Mouse (Mus musculus) heart, embryonic 16.5 days (tissue): ENCODE measurements around the gene Pklr. TPM values are rescaled to one million over a fixed set of nuclear protein-coding genes. Genes with fewer than 3 reads are reported as not detected.

Experiments used
- ATAC-seq: fragments of 200-750 bp; cut with Nextera tagmentation; replicated peaks from 2 replicates; pipeline ENCODE4 v1.8.0; 2017; ENCODE audit warnings: moderate number of reproducible peaks; ENCODE audit not compliant: insufficient read depth, low FRiP score; ENCODE audit errors: extremely low read depth
- H3K27ac ChIP-seq: fragments of 300-500 bp; sonication (generic); 2 replicates; pipeline ENCODE4 v1.5.1; 2014; ENCODE audit warnings: mild to moderate bottlenecking, low read length, control low read depth, moderate library complexity
- H3K27me3 ChIP-seq: fragments of 300-500 bp; sonication (generic); 2 replicates; pipeline ENCODE4 v1.6.1; 2014; ENCODE audit warnings: low read length, mixed read lengths; ENCODE audit not compliant: control insufficient read depth, insufficient read depth
- H3K36me3 ChIP-seq: fragments of 300-500 bp; sonication (generic); 2 replicates; pipeline ENCODE4 v1.6.1; 2014; ENCODE audit not compliant: control insufficient read depth, insufficient read depth
- H3K4me1 ChIP-seq: fragments of 300-500 bp; sonication (generic); 2 replicates; pipeline ENCODE4 v1.6.1; 2014; ENCODE audit warnings: low read length, mixed read lengths; ENCODE audit not compliant: control insufficient read depth, insufficient read depth
- H3K4me2 ChIP-seq: fragments of 300-500 bp; sonication (generic); 2 replicates; pipeline ENCODE4 v1.6.1; 2014; ENCODE audit warnings: low read depth, mild to moderate bottlenecking, control low read depth, low read length
- H3K4me3 ChIP-seq: fragments of 300-500 bp; sonication (generic); 2 replicates; pipeline ENCODE4 v1.5.1; 2014; ENCODE audit warnings: mild to moderate bottlenecking, control low read depth, low read length
- H3K9ac ChIP-seq: fragments of 300-500 bp; sonication (generic); 2 replicates; pipeline ENCODE4 v1.6.1; 2014; ENCODE audit warnings: low read length, control low read depth
- H3K9me3 ChIP-seq: fragments of 300-500 bp; sonication (generic); replicated peaks from 2 replicates; pipeline ENCODE4 v1.6.1; 2016; ENCODE audit warnings: low read length; ENCODE audit not compliant: control insufficient read depth
- WGBS: fragments of 180-500 bp; shearing (Covaris S2); extraction: QIAGEN DNeasy Blood & Tissue Kit; methylation state at CpG from one replicate; pipeline ENCODE4 v1.1.7; 2014; 5-methylcytosine and 5-hydroxymethylcytosine counted together
- polyA plus RNA-seq: library from polyadenylated mRNA; unstranded; fragments of >200 nt; fragmentation: Nextera tagmentation; extraction: Ambion mirVana; gene quantifications from 2 replicates; pipeline ENCODE4 v1.2.1, GENCODE M21; 2015

Gene Pklr
- polyA plus RNA-seq, 1 experiment from 2014 or later = 0.64 TPM

DNA sequence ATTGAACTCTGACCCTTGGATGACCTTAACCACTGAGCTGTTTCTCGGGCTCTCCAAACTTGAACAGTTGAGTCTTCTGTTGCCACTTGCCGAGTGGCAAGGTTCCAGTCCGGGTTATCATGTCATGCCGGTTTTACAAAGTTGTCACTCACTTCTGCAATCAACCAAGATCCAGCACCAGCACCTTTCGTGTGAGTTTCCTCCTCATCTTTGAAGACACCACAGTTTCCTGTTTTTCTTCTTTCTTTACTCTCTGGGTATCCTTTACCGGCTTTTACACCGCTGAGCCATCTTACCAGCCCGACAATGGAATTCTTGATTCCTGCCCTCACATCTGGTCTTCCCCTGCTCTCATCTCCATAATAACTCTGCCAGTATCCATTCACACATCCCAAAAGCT lies 54.5 kb downstream of the Pklr start:
- H3K27me3 ChIP-seq = no peaks in the 10 kb centered on the region
- no peak for ATAC-seq
- no peaks in the 10 kb centered on the region for H3K9me3 ChIP-seq
- H3K36me3 ChIP-seq = no peaks in the 10 kb centered on the region
- peaks cover under 1% of the 10 kb centered on the region; the same call in 1 of the 2 replicates for H3K4me1 ChIP-seq
- H3K4me3 ChIP-seq = no peak overlapping the region
- H3K9ac ChIP-seq = no peak overlapping the region
- H3K27ac ChIP-seq = no peak overlapping the region
- 65% methylated on average over 8 of the region's 8 CpGs for WGBS
- no peak overlapping the region for H3K4me2 ChIP-seq

DNA sequence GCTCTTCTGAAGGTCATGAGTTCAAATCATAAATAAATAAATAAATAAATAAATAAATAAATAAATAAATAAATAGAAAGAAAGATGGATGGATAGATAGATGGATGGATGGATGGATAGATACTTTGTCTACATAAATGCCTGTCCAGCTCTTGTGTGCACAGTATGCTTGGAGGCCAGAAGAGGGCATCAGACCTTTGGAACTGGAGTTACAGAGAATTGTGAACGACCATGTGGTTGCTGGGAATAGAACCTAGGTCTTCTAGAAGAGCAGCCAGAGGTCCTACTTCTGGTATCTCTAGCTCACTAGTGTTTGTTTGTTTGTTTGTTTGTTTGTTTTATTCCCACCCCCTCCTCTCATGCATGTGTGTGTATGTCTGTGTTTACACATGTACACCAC lies 57.4 kb downstream of the Pklr start:
- no peak for ATAC-seq
- H3K36me3 ChIP-seq = no peaks in the 10 kb centered on the region
- H3K9me3 ChIP-seq = no peaks in the 10 kb centered on the region
- no peaks in the 10 kb centered on the region for H3K27me3 ChIP-seq
- H3K27ac ChIP-seq = no peak overlapping the region
- H3K4me3 ChIP-seq = no peak overlapping the region
- WGBS = 70% methylated on average over 1 of the region's 1 CpGs
- no peak overlapping the region for H3K9ac ChIP-seq
- peaks cover 10% of the 10 kb centered on the region for H3K4me1 ChIP-seq
- no peak overlapping the region for H3K4me2 ChIP-seq

DNA sequence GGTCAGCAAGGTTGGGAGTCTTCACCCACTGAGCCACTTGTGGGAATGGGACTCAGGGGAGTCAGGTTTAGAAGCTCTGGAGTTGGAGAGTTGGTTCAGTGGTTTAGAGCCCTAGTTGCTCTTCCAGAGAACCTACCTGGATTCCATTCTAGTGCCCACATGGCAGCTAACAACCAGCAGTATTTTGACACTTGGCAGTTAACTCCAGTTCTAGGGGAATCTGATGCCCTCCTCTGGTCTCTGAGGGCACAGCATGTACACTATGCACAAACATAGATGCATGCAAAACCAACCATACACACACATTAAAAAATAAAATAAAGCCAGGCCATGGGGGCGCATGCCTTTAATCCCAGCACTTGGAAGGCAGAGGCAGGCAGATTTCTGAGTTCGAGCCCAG lies 57.9 kb downstream of the Pklr start:
- no peaks in the 10 kb centered on the region for H3K36me3 ChIP-seq
- H3K9ac ChIP-seq = no peak overlapping the region
- no peak overlapping the region for H3K4me2 ChIP-seq
- ATAC-seq = no peak
- peaks cover 10% of the 10 kb centered on the region for H3K4me1 ChIP-seq
- 80% methylated on average over 2 of the region's 2 CpGs for WGBS
- no peak overlapping the region for H3K4me3 ChIP-seq
- H3K9me3 ChIP-seq = no peaks in the 10 kb centered on the region
- H3K27ac ChIP-seq = no peak overlapping the region
- no peaks in the 10 kb centered on the region for H3K27me3 ChIP-seq

Other genes with a start within 250 kb of the Pklr start
- 46.2 and 47.5 TPM in 2 replicates for gene Msto1, start 222.1 kb upstream of the Pklr start, polyA plus RNA-seq
- 14.5 and 15.6 TPM in 2 replicates for gene Ash1l, start 185.5 kb upstream of the Pklr start, polyA plus RNA-seq
- 145 and 148 TPM in 2 replicates for gene Dap3, start 185.0 kb upstream of the Pklr start, polyA plus RNA-seq
- 8.1 and 10.2 TPM in 2 replicates for gene Rusc1, start 42.8 kb upstream of the Pklr start, polyA plus RNA-seq
- gene Gm43738, start 35.0 kb upstream of the Pklr start, polyA plus RNA-seq = not detected in 2 replicates
- 103 and 116 TPM in 2 replicates for gene Fdps, start 34.2 kb upstream of the Pklr start, polyA plus RNA-seq
- gene Hcn3, start 24.1 kb downstream of the Pklr start, polyA plus RNA-seq = 0.70 and 0.76 TPM in 2 replicates
- gene Clk2, start 28.7 kb downstream of the Pklr start, polyA plus RNA-seq = 15.9 and 17.9 TPM in 2 replicates
- gene Scamp3, start 41.3 kb downstream of the Pklr start, polyA plus RNA-seq = 89.5 and 93.9 TPM in 2 replicates
- gene Fam189b, start 47.0 kb downstream of the Pklr start, polyA plus RNA-seq = 17.7 TPM in 2 replicates
- gene Gba, start 66.8 kb downstream of the Pklr start, polyA plus RNA-seq = 33.2 and 33.3 TPM in 2 replicates
- 24.0 TPM in 2 replicates for gene Thbs3, start 79.0 kb downstream of the Pklr start, polyA plus RNA-seq
- 120 and 127 TPM in 2 replicates for gene Mtx1, start 90.9 kb downstream of the Pklr start, polyA plus RNA-seq
- 3.3 and 11.3 TPM in 2 replicates for gene Muc1, start 92.9 kb downstream of the Pklr start, polyA plus RNA-seq
- 202 and 234 TPM in 2 replicates for gene Krtcap2, start 109.8 kb downstream of the Pklr start, polyA plus RNA-seq
- gene Trim46, start 110.2 kb downstream of the Pklr start, polyA plus RNA-seq = 1.1 and 1.3 TPM in 2 replicates
- 65.3 and 79.6 TPM in 2 replicates for gene Dpm3, start 123.2 kb downstream of the Pklr start, polyA plus RNA-seq
- 44.8 and 51.1 TPM in 2 replicates for gene Slc50a1, start 134.4 kb downstream of the Pklr start, polyA plus RNA-seq
- 34.4 and 45.5 TPM in 2 replicates for gene Efna1, start 145.0 kb downstream of the Pklr start, polyA plus RNA-seq
- gene Efna3, start 186.8 kb downstream of the Pklr start, polyA plus RNA-seq = 0.89 and 1.1 TPM in 2 replicates
- 5.2 and 7.3 TPM in 2 replicates for gene Efna4, start 201.9 kb downstream of the Pklr start, polyA plus RNA-seq
- gene Adam15, start 213.9 kb downstream of the Pklr start, polyA plus RNA-seq = 61.5 and 73.6 TPM in 2 replicates
- not detected in 2 replicates for gene Dcst2, start 225.8 kb downstream of the Pklr start, polyA plus RNA-seq
- 0.06 and 0.21 TPM in 2 replicates for gene Dcst1, start 229.1 kb downstream of the Pklr start, polyA plus RNA-seq